Mouse (Mus musculus): ENCODE results near the gene Kdm5b. TPM values are rescaled to one million over a fixed set of nuclear protein-coding genes. Genes with fewer than 3 reads are reported as not detected.
A peak's percentile ranks its signal among the peaks of the same experiment; 100 is the strongest.
"Not testable (repeated sequence)": the region's sequence is repeated elsewhere in the genome, so short reads cannot be mapped to it uniquely, and the experiment has no call there.

Gene Kdm5b
- total RNA-seq, 1 experiment = 127 TPM

GRCm38 (mm10) chr1:134513876-134514590 lies 45.9 kb upstream of the Kdm5b start:
- Histone ChIP-seq H3K4me3 (ENCODE audit: insufficient read depth in 1 of 2, low read depth in 1 of 2, low read length in 2 of 2, poor library complexity in 1 of 2, severe bottlenecking in 1 of 2) (peak overlapping the region; percentile 51 to 62), H3K36me3 (ENCODE audit: control insufficient read depth, insufficient read depth, low read length, poor library complexity, severe bottlenecking) (no peaks in the 10 kb centered on the region), H3K4me1 (ENCODE audit: control insufficient read depth in 2 of 2, insufficient read depth in 2 of 2, low read length in 2 of 2, poor library complexity in 1 of 2) (peaks cover 4 to 6% of the 10 kb centered on the region in 2 experiments; a peak in 3 of 4 replicates), H3K9me3 (ENCODE audit: control insufficient read depth, insufficient read depth, low read depth, low read length) (no peaks in the 10 kb centered on the region), H3K9ac (ENCODE audit: insufficient read depth, low read depth, low read length, poor library complexity, severe bottlenecking) (no peak overlapping the region), H3K27ac (ENCODE audit: insufficient read depth, low read depth, low read length, poor library complexity, severe bottlenecking) (no peak overlapping the region)
- no peak for DNase-seq (ENCODE audit: low read depth, low spot score)
- in situ Hi-C loops (cut with MboI; ENCODE audit: low sequenced_read_pairs in 2 of 2, unreplicated experiment in 2 of 2) = no loop called here
- no peak for TF ChIP-seq CHD2 (IDR thresholded peaks at IDR 0.05; ENCODE audit: low read depth, low read length)
- no peak for TF ChIP-seq HCFC1 (IDR thresholded peaks at IDR 0.05; ENCODE audit: borderline replicate concordance, insufficient read depth, low read length)
- TF ChIP-seq ZC3H11A (IDR thresholded peaks at IDR 0.05; ENCODE audit: borderline replicate concordance, low read depth, low read length) = no peak
- TF ChIP-seq ZNF384 (IDR thresholded peaks at IDR 0.05; ENCODE audit: low read depth, low read length) = no peak
- TF ChIP-seq MAFK (IDR thresholded peaks at IDR 0.05; ENCODE audit: insufficient read depth, low read depth, low read length) = no peak

DNA sequence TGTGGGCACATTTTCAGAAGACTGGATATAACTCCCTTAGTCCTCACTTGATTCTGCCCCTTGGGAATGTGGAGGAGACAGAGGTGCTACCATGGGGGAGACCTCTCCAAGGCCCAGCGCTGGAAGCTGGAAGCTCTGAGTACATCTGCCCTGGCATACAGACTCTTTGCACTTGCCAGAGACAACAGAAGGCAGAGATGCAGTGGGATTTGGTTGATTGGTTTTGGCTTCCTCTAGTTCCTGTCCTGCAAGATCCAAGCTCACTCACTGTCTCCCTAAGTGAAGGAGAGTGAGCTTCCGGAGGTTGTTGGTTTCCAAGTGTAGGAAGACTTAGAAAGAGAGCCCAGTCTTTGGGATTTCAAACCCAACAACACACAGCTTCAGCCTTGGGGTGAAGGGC lies 44.1 kb upstream of the Kdm5b start:
- Histone ChIP-seq H3K4me1 (ENCODE audit: control insufficient read depth in 2 of 2, insufficient read depth in 2 of 2, low read length in 2 of 2, poor library complexity in 1 of 2) (peaks cover 4 to 6% of the 10 kb centered on the region in 2 experiments; a peak in 3 of 4 replicates), H3K4me3 (ENCODE audit: insufficient read depth in 1 of 2, low read depth in 1 of 2, low read length in 2 of 2, poor library complexity in 1 of 2, severe bottlenecking in 1 of 2) (no peak overlapping the region), H3K9ac (ENCODE audit: insufficient read depth, low read depth, low read length, poor library complexity, severe bottlenecking) (no peak overlapping the region), H3K27ac (ENCODE audit: insufficient read depth, low read depth, low read length, poor library complexity, severe bottlenecking) (no peak overlapping the region), H3K36me3 (ENCODE audit: control insufficient read depth, insufficient read depth, low read length, poor library complexity, severe bottlenecking) (no peaks in the 10 kb centered on the region), H3K9me3 (ENCODE audit: control insufficient read depth, insufficient read depth, low read depth, low read length) (no peaks in the 10 kb centered on the region)
- no peak for DNase-seq (ENCODE audit: low read depth, low spot score)
- TF ChIP-seq HCFC1 (IDR thresholded peaks at IDR 0.05; ENCODE audit: borderline replicate concordance, insufficient read depth, low read length) = no peak
- no peak for TF ChIP-seq ZC3H11A (IDR thresholded peaks at IDR 0.05; ENCODE audit: borderline replicate concordance, low read depth, low read length)
- TF ChIP-seq MAFK (IDR thresholded peaks at IDR 0.05; ENCODE audit: insufficient read depth, low read depth, low read length) = no peak
- TF ChIP-seq ZNF384 (IDR thresholded peaks at IDR 0.05; ENCODE audit: low read depth, low read length) = no peak
- no peak for TF ChIP-seq CHD2 (IDR thresholded peaks at IDR 0.05; ENCODE audit: low read depth, low read length)
- in situ Hi-C loops (cut with MboI; ENCODE audit: low sequenced_read_pairs in 2 of 2, unreplicated experiment in 2 of 2) = no loop called here

- H3K4me1 ChIP-seq (ENCODE audit: control insufficient read depth in 2 of 2, insufficient read depth in 2 of 2, low read length in 2 of 2, poor library complexity in 1 of 2) = peaks cover 4 to 6% of the 10 kb centered on the region in 2 experiments; a peak in 3 of 4 replicates
- no peaks in the 10 kb centered on the region for H3K9me3 ChIP-seq (ENCODE audit: control insufficient read depth, insufficient read depth, low read depth, low read length)
- in situ Hi-C loops (cut with MboI; ENCODE audit: low sequenced_read_pairs in 2 of 2, unreplicated experiment in 2 of 2) = no loop called here
- no peak overlapping the region for H3K4me3 ChIP-seq (ENCODE audit: insufficient read depth in 1 of 2, low read depth in 1 of 2, low read length in 2 of 2, poor library complexity in 1 of 2, severe bottlenecking in 1 of 2)
- no peak overlapping the region for H3K27ac ChIP-seq (ENCODE audit: insufficient read depth, low read depth, low read length, poor library complexity, severe bottlenecking)
- no peak overlapping the region for H3K9ac ChIP-seq (ENCODE audit: insufficient read depth, low read depth, low read length, poor library complexity, severe bottlenecking)
- TF ChIP-seq ZNF384 (IDR thresholded peaks at IDR 0.05; ENCODE audit: low read depth, low read length) (no peak), CHD2 (IDR thresholded peaks at IDR 0.05; ENCODE audit: low read depth, low read length) (no peak), MAFK (IDR thresholded peaks at IDR 0.05; ENCODE audit: insufficient read depth, low read depth, low read length) (no peak), ZC3H11A (IDR thresholded peaks at IDR 0.05; ENCODE audit: borderline replicate concordance, low read depth, low read length) (no peak), HCFC1 (IDR thresholded peaks at IDR 0.05; ENCODE audit: borderline replicate concordance, insufficient read depth, low read length) (no peak)
- H3K36me3 ChIP-seq (ENCODE audit: control insufficient read depth, insufficient read depth, low read length, poor library complexity, severe bottlenecking) = no peaks in the 10 kb centered on the region
- no peak for DNase-seq (ENCODE audit: low read depth, low spot score)
Observed at GRCm38 (mm10) chr1:134516491-134517198, 43.3 kb upstream of the Kdm5b start.

- in situ Hi-C loops (cut with MboI; ENCODE audit: low sequenced_read_pairs in 2 of 2, unreplicated experiment in 2 of 2) = not testable (repeated sequence)
Observed at GRCm38 (mm10) chr1:134517841-134518240, 42.1 kb upstream of the Kdm5b start.

More at GRCm38 (mm10) chr1:134517841-134518240, 42.1 kb upstream of the Kdm5b start:
- H3K27ac ChIP-seq (ENCODE audit: insufficient read depth, low read depth, low read length, poor library complexity, severe bottlenecking); H3K9ac ChIP-seq (ENCODE audit: insufficient read depth, low read depth, low read length, poor library complexity, severe bottlenecking); DNase-seq (ENCODE audit: low read depth, low spot score); H3K4me3 ChIP-seq (ENCODE audit: insufficient read depth in 1 of 2, low read depth in 1 of 2, low read length in 2 of 2, poor library complexity in 1 of 2, severe bottlenecking in 1 of 2); H3K4me1 ChIP-seq (ENCODE audit: control insufficient read depth in 2 of 2, insufficient read depth in 2 of 2, low read length in 2 of 2, poor library complexity in 1 of 2); H3K36me3 ChIP-seq (ENCODE audit: control insufficient read depth, insufficient read depth, low read length, poor library complexity, severe bottlenecking); H3K9me3 ChIP-seq (ENCODE audit: control insufficient read depth, insufficient read depth, low read depth, low read length): not testable (repeated sequence)
